Comparison of ENCODE assay signal across 13 mouse cellular contexts in genomic region chr3:81483363-81483762, GRCm38 (mm10).
DNase-seq lines count a peak whose midpoint lies in the region; ATAC-seq and TF ChIP-seq lines count a peak whose summit lies in the region.
"Had no signal": no experiment of that assay in that cellular context is flagged by ENCODE, and none has a peak within 500 bp of the region (broad histone marks: within the 10 kb centered on the region; RNA-seq: fewer than 3 reads in every experiment).

No protein-coding gene starts in this region.

- H3K9ac ChIP-seq in intestine, postnatal 0 days (ENCODE audit: low read depth, low read length), result no peak overlapping the region
- H3K9ac ChIP-seq in intestine, embryonic 16.5 days (ENCODE audit: low read depth, low read length), result no peak overlapping the region
- H3K9ac ChIP-seq: embryonic facial prominence, embryonic 12.5 days; midbrain, embryonic 12.5 days; stomach, embryonic 15.5 days had no signal

- no peak overlapping the region for H3K4me2 ChIP-seq in intestine, postnatal 0 days (replicated peaks; ENCODE audit: low read depth)
- no peak overlapping the region for H3K4me2 ChIP-seq in intestine, embryonic 16.5 days (ENCODE audit: low read depth, low read length)
- H3K4me2 ChIP-seq: embryonic facial prominence, embryonic 12.5 days; midbrain, embryonic 12.5 days; stomach, embryonic 15.5 days had no signal

- TF ChIP-seq POLR2A in cerebellum, adult 2 months (IDR thresholded peaks at IDR 0.05; ENCODE audit: borderline replicate concordance, insufficient read depth, low read length), result no peak
- no peak for TF ChIP-seq POLR2A in embryonic fibroblast, embryonic 13.5 days (IDR thresholded peaks at IDR 0.05; ENCODE audit: low read depth, low read length)

- no peaks in the 10 kb centered on the region for H3K36me3 ChIP-seq in intestine, postnatal 0 days (ENCODE audit: control insufficient read depth, insufficient read depth)
- no peaks in the 10 kb centered on the region for H3K36me3 ChIP-seq in intestine, embryonic 16.5 days (ENCODE audit: control insufficient read depth, insufficient read depth, low read length)
- H3K36me3 ChIP-seq: embryonic facial prominence, embryonic 12.5 days; midbrain, embryonic 12.5 days; stomach, embryonic 15.5 days had no signal

- H3K27ac ChIP-seq in cerebellum, adult 2 months (ENCODE audit: insufficient read depth, low read length), result no peak overlapping the region
- no peak overlapping the region for H3K27ac ChIP-seq in intestine, postnatal 0 days (ENCODE audit: low read depth, low read length)
- no peak overlapping the region for H3K27ac ChIP-seq in intestine, embryonic 16.5 days (ENCODE audit: low read length)
- no peak overlapping the region for H3K27ac ChIP-seq in embryonic fibroblast, embryonic 13.5 days (ENCODE audit: insufficient read depth, low read length)
- H3K27ac ChIP-seq: embryonic facial prominence, embryonic 12.5 days; midbrain, embryonic 12.5 days; stomach, embryonic 15.5 days had no signal

- TF ChIP-seq CTCF in cerebellum, adult 2 months (IDR thresholded peaks at IDR 0.05; ENCODE audit: borderline replicate concordance, insufficient read depth, low read depth, low read length), result peak; percentile 20; the same call in 1 of the 2 replicates
- TF ChIP-seq CTCF in intestine, postnatal 0 days (IDR thresholded peaks at IDR 0.05; ENCODE audit: low read depth), result peak; percentile 62
- peak; percentile 68; the same call in 1 of the 2 replicates for TF ChIP-seq CTCF in embryonic fibroblast, embryonic 13.5 days (IDR thresholded peaks at IDR 0.05; ENCODE audit: borderline replicate concordance, insufficient read depth, low read length)

- WGBS in cerebellum, adult 2 months, result 33% methylated on average over 2 of the region's 2 CpGs
- 61% methylated on average over 2 of the region's 2 CpGs for WGBS in intestine, postnatal 0 days
- 63% methylated on average over 2 of the region's 2 CpGs for WGBS in intestine, embryonic 16.5 days

- no peaks in the 10 kb centered on the region for H3K9me3 ChIP-seq in intestine, postnatal 0 days (ENCODE audit: control insufficient read depth)
- H3K9me3 ChIP-seq in intestine, embryonic 16.5 days (ENCODE audit: control insufficient read depth, low read length), result no peaks in the 10 kb centered on the region
- H3K9me3 ChIP-seq: embryonic facial prominence, embryonic 12.5 days; midbrain, embryonic 12.5 days; stomach, embryonic 15.5 days had no signal

- DNase-seq in cerebellum, adult 2 months, result no peak
- no peak for DNase-seq in cerebellum, adult 11 months
- DNase-seq in 416B (ENCODE audit: low read depth), result peak; percentile 36
- no peak for DNase-seq in spleen, postnatal 10 days (ENCODE audit: low spot score in 2 of 2)
- DNase-seq: gastrocnemius, postnatal 36 days had no signal

- no peak for ATAC-seq in intestine, postnatal 0 days
- no peak for ATAC-seq in intestine, embryonic 16.5 days
- ATAC-seq in activated CD4-positive, CD25-positive, alpha-beta regulatory T cell, adult 4 months, result no peak
- ATAC-seq: inflammation-experienced regulatory T-cells, adult 6 months had no signal

- H3K4me1 ChIP-seq in cerebellum, adult 2 months (ENCODE audit: control insufficient read depth, insufficient read depth, low read length), result no peaks in the 10 kb centered on the region
- no peaks in the 10 kb centered on the region for H3K4me1 ChIP-seq in intestine, postnatal 0 days (replicated peaks; ENCODE audit: control insufficient read depth, insufficient read depth, low read length)
- no peaks in the 10 kb centered on the region for H3K4me1 ChIP-seq in intestine, embryonic 16.5 days (ENCODE audit: control insufficient read depth, insufficient read depth, low read length)
- peaks cover 3% of the 10 kb centered on the region for H3K4me1 ChIP-seq in embryonic fibroblast, embryonic 13.5 days (ENCODE audit: control insufficient read depth, insufficient read depth, low read length)
- H3K4me1 ChIP-seq: embryonic facial prominence, embryonic 12.5 days; midbrain, embryonic 12.5 days; stomach, embryonic 15.5 days had no signal

- H3K4me3 ChIP-seq in cerebellum, adult 2 months (replicated peaks; ENCODE audit: insufficient read depth, low read depth, low read length), result no peak overlapping the region
- H3K4me3 ChIP-seq in intestine, postnatal 0 days (ENCODE audit: low read depth, low read length), result no peak overlapping the region
- H3K4me3 ChIP-seq in intestine, embryonic 16.5 days (ENCODE audit: low read length), result no peak overlapping the region
- H3K4me3 ChIP-seq in embryonic fibroblast, embryonic 13.5 days (ENCODE audit: insufficient read depth, low read length), result no peak overlapping the region
- H3K4me3 ChIP-seq: embryonic facial prominence, embryonic 12.5 days; midbrain, embryonic 12.5 days; stomach, embryonic 15.5 days had no signal

- no peaks in the 10 kb centered on the region for H3K27me3 ChIP-seq in cerebellum, adult 2 months (ENCODE audit: control insufficient read depth, insufficient read depth, low read length)
- H3K27me3 ChIP-seq in intestine, postnatal 0 days (replicated peaks; ENCODE audit: control insufficient read depth, insufficient read depth, low read length), result no peaks in the 10 kb centered on the region
- no peaks in the 10 kb centered on the region for H3K27me3 ChIP-seq in intestine, embryonic 16.5 days (replicated peaks; ENCODE audit: control insufficient read depth, insufficient read depth, low read length)
- H3K27me3 ChIP-seq: embryonic facial prominence, embryonic 12.5 days; midbrain, embryonic 12.5 days; stomach, embryonic 15.5 days had no signal
